Mouse (Mus musculus) lung, postnatal 0 days (tissue): ENCODE results near the gene 4932438H23Rik. TPM values are rescaled to one million over a fixed set of nuclear protein-coding genes. Genes with fewer than 3 reads are reported as not detected.

Experiments used
- ATAC-seq: fragments of 200-750 bp; cut with Nextera tagmentation; 2 replicates; pipeline ENCODE4 v1.8.0; 2017; ENCODE audit warnings: moderate library complexity
- DNase-seq: peaks from one replicate; pipeline ENCODE4 v3.0.0-alpha.2; 2016; ENCODE audit warnings: low spot score
- H3K27ac ChIP-seq: fragments of 300-500 bp; sonication (generic); 2 replicates; pipeline ENCODE4 v1.5.1; 2014; ENCODE audit warnings: antibody characterized with exemption, mild to moderate bottlenecking, low read length, mixed read lengths
- H3K27me3 ChIP-seq: fragments of 300-500 bp; sonication (generic); replicated peaks from 2 replicates; pipeline ENCODE4 v1.6.1; 2014; ENCODE audit warnings: low read length, mixed read lengths; ENCODE audit not compliant: insufficient read depth
- H3K36me3 ChIP-seq: fragments of 300-500 bp; sonication (generic); 2 replicates; pipeline ENCODE4 v1.6.1; 2014; ENCODE audit warnings: low read length, mixed read lengths; ENCODE audit not compliant: insufficient read depth
- H3K4me1 ChIP-seq: fragments of 300-500 bp; sonication (generic); 2 replicates; pipeline ENCODE4 v1.6.1; 2014; ENCODE audit warnings: antibody characterized with exemption, low read depth, low read length, mixed read lengths; ENCODE audit not compliant: insufficient read depth
- H3K4me2 ChIP-seq: fragments of 300-500 bp; sonication (generic); replicated peaks from 2 replicates; pipeline ENCODE4 v1.6.1; 2014; ENCODE audit warnings: low read depth, mild to moderate bottlenecking, low read length, moderate library complexity, mixed read lengths
- H3K4me3 ChIP-seq: fragments of 300-500 bp; sonication (generic); 2 replicates; pipeline ENCODE4 v1.5.1; 2014; ENCODE audit warnings: low read depth, low read length
- H3K9ac ChIP-seq: fragments of 300-500 bp; sonication (generic); replicated peaks from 2 replicates; pipeline ENCODE4 v1.6.1; 2014; ENCODE audit warnings: low read depth, mild to moderate bottlenecking
- H3K9me3 ChIP-seq: fragments of 300-500 bp; sonication (generic); 2 replicates; pipeline ENCODE4 v1.6.1; 2016; ENCODE audit warnings: low read length, mixed read lengths
- CTCF ChIP-seq: IDR thresholded peaks from 2 replicates; pipeline ENCODE4 v1.5.1; 2016; ENCODE audit warnings: antibody characterized with exemption, mild to moderate bottlenecking
- EP300 ChIP-seq: IDR thresholded peaks from 2 replicates; pipeline ENCODE4 v1.6.1; 2016; ENCODE audit warnings: antibody characterized with exemption, mild to moderate bottlenecking, control low read depth
- WGBS: fragments of 180-500 bp; shearing (Covaris S2); extraction: QIAGEN DNeasy Blood & Tissue Kit; methylation state at CpG from one replicate; pipeline ENCODE4 v1.1.7; 2014; 5-methylcytosine and 5-hydroxymethylcytosine counted together
- polyA plus RNA-seq: library from polyadenylated mRNA; unstranded; fragments of >200 nt; fragmentation: Nextera tagmentation; extraction: Ambion mirVana; gene quantifications from 2 replicates; pipeline ENCODE4 v1.2.1, GENCODE M21; 2015

Gene 4932438H23Rik
- polyA plus RNA-seq, 1 experiment from 2014 or later, result 0.07 TPM

GRCm38 (mm10) chr16:91123821-91124220 is 28.9 kb upstream of the 4932438H23Rik start:
- DNase-seq (no peak), ATAC-seq (no peak)
- TF ChIP-seq CTCF (no peak), EP300 (no peak)
- H3K4me3 ChIP-seq, result no peak overlapping the region
- H3K36me3 ChIP-seq, result no peaks in the 10 kb centered on the region
- no peak overlapping the region for H3K9ac ChIP-seq
- H3K9me3 ChIP-seq, result no peaks in the 10 kb centered on the region
- H3K27ac ChIP-seq, result no peak overlapping the region
- H3K27me3 ChIP-seq, result no peaks in the 10 kb centered on the region
- WGBS, result 78% methylated on average over 1 of the region's 1 CpGs
- H3K4me2 ChIP-seq, result no peak overlapping the region
- H3K4me1 ChIP-seq, result no peaks in the 10 kb centered on the region

- 79% methylated on average over 6 of the region's 6 CpGs for WGBS
Observed at GRCm38 (mm10) chr16:91119879-91120278, 25.0 kb upstream of the 4932438H23Rik start.

DNA sequence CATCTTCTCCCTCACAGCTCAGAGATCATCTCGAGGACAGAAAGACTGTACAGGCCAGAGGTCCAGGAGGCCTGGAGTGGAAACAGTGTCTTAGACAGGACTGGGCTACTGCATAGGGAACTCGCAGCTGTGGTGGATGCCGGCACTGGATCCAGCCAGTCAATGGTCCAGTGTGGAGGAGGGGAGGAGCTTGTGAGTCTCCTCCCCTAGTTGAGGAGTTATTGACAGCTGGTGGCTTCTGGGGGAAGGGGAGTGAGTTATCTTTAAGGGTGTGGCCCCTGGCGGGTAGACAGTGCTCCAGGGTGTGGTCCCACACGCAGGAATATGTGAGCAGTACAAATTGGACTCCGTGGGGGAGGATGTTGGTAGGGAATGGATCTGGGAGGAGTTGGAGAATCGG is 21.8 kb upstream of the 4932438H23Rik start:
- 59% methylated on average over 7 of the region's 7 CpGs for WGBS
- DNase-seq (no peak), ATAC-seq (no peak)

More at GRCm38 (mm10) chr16:91119879-91120278, 25.0 kb upstream of the 4932438H23Rik start:
- Histone ChIP-seq H3K36me3 (no peaks in the 10 kb centered on the region), H3K9ac (no peak overlapping the region), H3K27me3 (no peaks in the 10 kb centered on the region), H3K9me3 (no peaks in the 10 kb centered on the region), H3K4me2 (no peak overlapping the region), H3K4me3 (no peak overlapping the region), H3K27ac (no peak overlapping the region), H3K4me1 (no peaks in the 10 kb centered on the region)
- ATAC-seq (no peak), DNase-seq (no peak)
- TF ChIP-seq EP300 (no peak), CTCF (no peak)

GRCm38 (mm10) chr16:91116006-91116405 is 21.1 kb upstream of the 4932438H23Rik start:
- no peaks in the 10 kb centered on the region for H3K36me3 ChIP-seq
- no peak overlapping the region for H3K4me2 ChIP-seq
- no peaks in the 10 kb centered on the region for H3K9me3 ChIP-seq
- H3K27me3 ChIP-seq, result no peaks in the 10 kb centered on the region
- H3K9ac ChIP-seq, result no peak overlapping the region
- no peak overlapping the region for H3K4me3 ChIP-seq
- TF ChIP-seq EP300 (no peak), CTCF (no peak)
- H3K4me1 ChIP-seq, result no peaks in the 10 kb centered on the region
- H3K27ac ChIP-seq, result no peak overlapping the region
- no peak for ATAC-seq
- 74% methylated on average over 4 of the region's 4 CpGs for WGBS
- no peak for DNase-seq

More for the DNA sequence above, 21.8 kb upstream of the 4932438H23Rik start:
- Histone ChIP-seq H3K27ac (no peak overlapping the region), H3K36me3 (no peaks in the 10 kb centered on the region), H3K4me2 (no peak overlapping the region), H3K27me3 (no peaks in the 10 kb centered on the region), H3K4me3 (no peak overlapping the region), H3K9me3 (no peaks in the 10 kb centered on the region), H3K9ac (no peak overlapping the region), H3K4me1 (no peaks in the 10 kb centered on the region)
- no peak for TF ChIP-seq EP300
- no peak for TF ChIP-seq CTCF

GRCm38 (mm10) chr16:91110999-91111535 is 16.1 kb upstream of the 4932438H23Rik start:
- 44% methylated on average over 11 of the region's 11 CpGs for WGBS
- Histone ChIP-seq H3K4me3 (no peak overlapping the region), H3K4me1 (no peaks in the 10 kb centered on the region), H3K36me3 (no peaks in the 10 kb centered on the region), H3K27me3 (no peaks in the 10 kb centered on the region), H3K27ac (no peak overlapping the region), H3K9me3 (no peaks in the 10 kb centered on the region), H3K4me2 (no peak overlapping the region), H3K9ac (no peak overlapping the region)
- no peak for TF ChIP-seq CTCF
- no peak for ATAC-seq
- DNase-seq, result no peak

GRCm38 (mm10) chr16:91107608-91108007 is 12.7 kb upstream of the 4932438H23Rik start:
- TF ChIP-seq EP300, result no peak
- no peak for TF ChIP-seq CTCF
- Histone ChIP-seq H3K27ac (no peak overlapping the region), H3K4me1 (no peaks in the 10 kb centered on the region), H3K9ac (no peak overlapping the region), H3K27me3 (0 out of 2 replicates have a peak, but pooled peaks cover 7% of the 10 kb centered on the region), H3K36me3 (no peaks in the 10 kb centered on the region), H3K4me2 (no peak overlapping the region), H3K9me3 (no peaks in the 10 kb centered on the region), H3K4me3 (no peak overlapping the region)
- no peak for ATAC-seq
- 81% methylated on average over 10 of the region's 11 CpGs for WGBS
- no peak for DNase-seq
